Comparison of ENCODE assay signal across 17 mouse cellular contexts in genomic region chr7:122595897-122596296, GRCm38 (mm10).
DNase-seq lines count a peak whose midpoint lies in the region; ATAC-seq lines count a peak whose summit lies in the region.
"Had no signal": no experiment of that assay in that cellular context is flagged by ENCODE, and none has a peak within 500 bp of the region (broad histone marks: within the 10 kb centered on the region; RNA-seq: fewer than 3 reads in every experiment).

No protein-coding gene starts in this region.

- DNase-seq in embryonic facial prominence, embryonic 10.5 days (ENCODE audit: low spot score): no peak
- DNase-seq in brain, adult 2 months (ENCODE audit: low read depth, low spot score): peak; percentile 58
- peak; percentile 25 to 32 for DNase-seq in cerebellum, postnatal 10 days
- no peak for DNase-seq in ovary, postnatal 14 days (ENCODE audit: low spot score)
- no peak for DNase-seq in c-Kit-positive CD71-positive TER-119-positive erythroid progenitor cells, embryonic 14.5 days (ENCODE audit: low spot score)
- DNase-seq: gastrocnemius, postnatal 25 days; kidney, adult 8-10 months; kidney, postnatal 4 days; lung, adult 2 months; midbrain, embryonic 14.5 days had no signal

- H3K4me2 ChIP-seq in embryonic facial prominence, embryonic 12.5 days (replicated peaks): no peak overlapping the region
- no peak overlapping the region for H3K4me2 ChIP-seq in hindbrain, embryonic 16.5 days (ENCODE audit: low read length)
- no peak overlapping the region for H3K4me2 ChIP-seq in hindbrain, embryonic 13.5 days
- H3K4me2 ChIP-seq: forebrain, embryonic 12.5 days; limb, embryonic 15.5 days; stomach, embryonic 15.5 days had no signal

- no peaks in the 10 kb centered on the region for H3K36me3 ChIP-seq in embryonic facial prominence, embryonic 12.5 days
- no peaks in the 10 kb centered on the region for H3K36me3 ChIP-seq in embryonic facial prominence, embryonic 10.5 days (replicated peaks)
- no peaks in the 10 kb centered on the region for H3K36me3 ChIP-seq in hindbrain, embryonic 16.5 days (ENCODE audit: control insufficient read depth, insufficient read depth, low read length)
- H3K36me3 ChIP-seq in hindbrain, embryonic 13.5 days: no peaks in the 10 kb centered on the region
- H3K36me3 ChIP-seq: forebrain, embryonic 12.5 days; limb, embryonic 15.5 days; stomach, embryonic 15.5 days had no signal

- H3K9ac ChIP-seq in embryonic facial prominence, embryonic 12.5 days: no peak overlapping the region
- H3K9ac ChIP-seq in hindbrain, embryonic 16.5 days (ENCODE audit: low read depth, low read length): no peak overlapping the region
- H3K9ac ChIP-seq in hindbrain, embryonic 13.5 days: no peak overlapping the region
- H3K9ac ChIP-seq: forebrain, embryonic 12.5 days; limb, embryonic 15.5 days; stomach, embryonic 15.5 days had no signal

- peak; percentile 43; the same call in 1 of the 2 replicates for ATAC-seq in embryonic facial prominence, embryonic 12.5 days (ENCODE audit: insufficient number of reproducible peaks, insufficient read depth, low FRiP score, low TSS enrichment)
- 0 out of 2 replicates have a peak, but pooled peaks have one; percentile 9 for ATAC-seq in hindbrain, embryonic 16.5 days
- no peak for ATAC-seq in hindbrain, embryonic 13.5 days (ENCODE audit: low FRiP score)

- H3K4me3 ChIP-seq in embryonic facial prominence, embryonic 12.5 days: no peak overlapping the region
- no peak overlapping the region for H3K4me3 ChIP-seq in embryonic facial prominence, embryonic 10.5 days
- no peak overlapping the region for H3K4me3 ChIP-seq in hindbrain, embryonic 16.5 days (ENCODE audit: low read length)
- H3K4me3 ChIP-seq in hindbrain, embryonic 13.5 days: no peak overlapping the region
- H3K4me3 ChIP-seq: forebrain, embryonic 12.5 days; limb, embryonic 15.5 days; myocyte; stomach, embryonic 15.5 days had no signal

- H3K9me3 ChIP-seq in embryonic facial prominence, embryonic 12.5 days: no peaks in the 10 kb centered on the region
- no peaks in the 10 kb centered on the region for H3K9me3 ChIP-seq in embryonic facial prominence, embryonic 10.5 days
- no peaks in the 10 kb centered on the region for H3K9me3 ChIP-seq in hindbrain, embryonic 16.5 days (ENCODE audit: control insufficient read depth, low read length)
- H3K9me3 ChIP-seq in hindbrain, embryonic 13.5 days: no peaks in the 10 kb centered on the region
- H3K9me3 ChIP-seq: forebrain, embryonic 12.5 days; limb, embryonic 15.5 days; stomach, embryonic 15.5 days had no signal

- WGBS in embryonic facial prominence, embryonic 12.5 days: 79% methylated on average over 10 of the region's 10 CpGs
- 89% methylated on average over 10 of the region's 10 CpGs for WGBS in embryonic facial prominence, embryonic 10.5 days
- WGBS in hindbrain, embryonic 16.5 days: 68% methylated on average over 10 of the region's 10 CpGs
- WGBS in hindbrain, embryonic 13.5 days: 78% methylated on average over 10 of the region's 10 CpGs

- H3K4me1 ChIP-seq in embryonic facial prominence, embryonic 12.5 days: peaks cover 19% of the 10 kb centered on the region; the same call in 1 of the 2 replicates
- H3K4me1 ChIP-seq in embryonic facial prominence, embryonic 10.5 days: peaks cover 29% of the 10 kb centered on the region
- H3K4me1 ChIP-seq in hindbrain, embryonic 16.5 days (ENCODE audit: control insufficient read depth, insufficient read depth, low read depth, low read length): peaks cover 2% of the 10 kb centered on the region; the same call in 1 of the 2 replicates
- peaks cover 23% of the 10 kb centered on the region for H3K4me1 ChIP-seq in hindbrain, embryonic 13.5 days (replicated peaks)
- H3K4me1 ChIP-seq: stomach, embryonic 15.5 days had no signal

- no peak overlapping the region for H3K27ac ChIP-seq in embryonic facial prominence, embryonic 12.5 days
- H3K27ac ChIP-seq in embryonic facial prominence, embryonic 10.5 days (replicated peaks): no peak overlapping the region
- no peak overlapping the region for H3K27ac ChIP-seq in hindbrain, embryonic 16.5 days (ENCODE audit: low read depth, low read length)
- no peak overlapping the region for H3K27ac ChIP-seq in hindbrain, embryonic 13.5 days
- H3K27ac ChIP-seq: forebrain, embryonic 12.5 days; limb, embryonic 15.5 days; stomach, embryonic 15.5 days had no signal

- H3K27me3 ChIP-seq in embryonic facial prominence, embryonic 12.5 days: no peaks in the 10 kb centered on the region
- no peaks in the 10 kb centered on the region for H3K27me3 ChIP-seq in embryonic facial prominence, embryonic 10.5 days (replicated peaks; ENCODE audit: low read depth, poor library complexity, severe bottlenecking)
- no peaks in the 10 kb centered on the region for H3K27me3 ChIP-seq in hindbrain, embryonic 16.5 days (replicated peaks; ENCODE audit: control insufficient read depth, insufficient read depth, low read length)
- no peaks in the 10 kb centered on the region for H3K27me3 ChIP-seq in hindbrain, embryonic 13.5 days
- H3K27me3 ChIP-seq: forebrain, embryonic 12.5 days; stomach, embryonic 15.5 days had no signal

Comparison
In these comparisons a context has a peak if more than half of its experiments do, and no peak if none do; other contexts are left out.
1. DNase-seq: peak in brain, adult 2 months (single experiment) and cerebellum, postnatal 10 days (2 of 2); none in embryonic facial prominence, embryonic 10.5 days (single experiment), ovary, postnatal 14 days (single experiment) and c-Kit-positive CD71-positive TER-119-positive erythroid progenitor cells, embryonic 14.5 days (single experiment).